In the genomic region with DNA sequence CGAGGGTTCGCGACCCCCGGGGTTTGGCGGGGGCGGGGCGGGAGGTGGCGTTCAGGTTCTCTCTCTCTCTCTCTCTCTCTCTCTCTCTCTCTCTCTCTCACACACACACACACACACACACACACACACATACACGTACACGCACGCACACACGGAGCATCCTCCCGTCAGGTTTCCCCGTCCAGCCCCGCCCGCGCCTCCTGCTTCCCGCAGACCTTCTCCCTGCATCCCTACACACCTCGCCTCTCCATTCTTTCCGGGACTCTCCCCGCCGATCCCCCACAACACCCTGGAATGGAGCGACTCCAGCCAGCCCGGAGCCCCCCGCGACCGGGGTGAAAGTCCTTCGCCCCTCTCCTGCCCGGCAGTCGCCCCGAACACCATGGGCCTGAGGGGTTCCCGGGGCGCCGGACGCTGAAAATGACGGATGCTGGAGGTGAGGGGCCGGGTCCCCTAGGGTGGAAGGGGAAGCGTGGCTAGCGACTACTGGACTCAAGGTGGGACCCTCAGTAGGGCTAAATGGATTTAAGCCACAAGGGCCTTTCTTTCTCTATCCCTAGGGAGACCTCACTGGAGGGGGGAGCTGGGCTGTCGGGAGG, we compare ENCODE assay signal across 9 mouse cellular contexts. TPM values are rescaled to one million over a fixed set of nuclear protein-coding genes. Genes with fewer than 3 reads are reported as not detected.
DNase-seq lines count a peak whose midpoint lies in the region; ATAC-seq and TF ChIP-seq lines count a peak whose summit lies in the region.
"Had no signal": no experiment of that assay in that cellular context is flagged by ENCODE, and none has a peak within 500 bp of the region (broad histone marks: within the 10 kb centered on the region; RNA-seq: fewer than 3 reads in every experiment).

No protein-coding gene starts in this region.

- H3K9me3 ChIP-seq in forebrain, embryonic 16.5 days (ENCODE audit: control insufficient read depth, low read length): no peaks in the 10 kb centered on the region

- peak; percentile 44 for DNase-seq in gastrocnemius, postnatal 10 days
- no peak for DNase-seq in gastrocnemius, postnatal 14 days
- DNase-seq in testis, postnatal 14 days (ENCODE audit: low spot score): no peak
- no peak for DNase-seq in liver, adult 2 months (ENCODE audit: extremely low read depth, low read depth, low spot score)
- peak; percentile 65 for DNase-seq in retina, postnatal 1 day
- DNase-seq in layer of hippocampus, adult 11-12 months (ENCODE audit: low spot score): no peak

- H3K27ac ChIP-seq in testis, adult 2 months (ENCODE audit: control insufficient read depth, insufficient read depth, low read depth, low read length): no peak overlapping the region
- peak overlapping the region; percentile 91 for H3K27ac ChIP-seq in forebrain, embryonic 16.5 days (ENCODE audit: low read length)
- H3K27ac ChIP-seq in liver, adult 2 months (replicated peaks; ENCODE audit: insufficient read depth, low read depth, low read length): no peak overlapping the region

- H3K4me2 ChIP-seq in forebrain, embryonic 16.5 days (ENCODE audit: low read length): peak overlapping the region; percentile 61

- intact Hi-C loops in gastrocnemius, postnatal 14 days (cut with DNase I; ENCODE audit: low total_unique reads): no loop called here

- no peak for TF ChIP-seq POLR2A in testis, adult 2 months (IDR thresholded peaks at IDR 0.05; ENCODE audit: control insufficient read depth, low read depth, low read length)
- no peak for TF ChIP-seq POLR2A in liver, adult 2 months (IDR thresholded peaks at IDR 0.05; ENCODE audit: extremely low read depth, insufficient read depth, low read length)

- no peaks in the 10 kb centered on the region for H3K79me2 ChIP-seq in liver, adult 2 months (ENCODE audit: control insufficient read depth, insufficient read depth, low read length)

- H3K36me3 ChIP-seq in testis, adult 2 months (ENCODE audit: control insufficient read depth, insufficient read depth, low read length): no peaks in the 10 kb centered on the region
- H3K36me3 ChIP-seq in forebrain, embryonic 16.5 days (ENCODE audit: control insufficient read depth, insufficient read depth): no peaks in the 10 kb centered on the region
- no peaks in the 10 kb centered on the region for H3K36me3 ChIP-seq in liver, adult 2 months (ENCODE audit: control insufficient read depth, insufficient read depth, low read length)

- peak overlapping the region; percentile 46 for H3K4me3 ChIP-seq in testis, adult 2 months (ENCODE audit: control insufficient read depth, low read depth, low read length)
- peak overlapping the region; percentile 97 for H3K4me3 ChIP-seq in forebrain, embryonic 16.5 days (replicated peaks; ENCODE audit: low read length)
- peak overlapping the region; percentile 43; the same call in 1 of the 2 replicates for H3K4me3 ChIP-seq in liver, adult 2 months (ENCODE audit: insufficient read depth, low read depth, low read length)

- peaks cover 2% of the 10 kb centered on the region; the same call in 1 of the 2 replicates for H3K27me3 ChIP-seq in testis, adult 2 months (ENCODE audit: control insufficient read depth, insufficient read depth, low read length)
- no peaks in the 10 kb centered on the region for H3K27me3 ChIP-seq in forebrain, embryonic 16.5 days (replicated peaks; ENCODE audit: control insufficient read depth, insufficient read depth, low read length)
- H3K27me3 ChIP-seq in liver, adult 2 months (ENCODE audit: control insufficient read depth, insufficient read depth, low read length): peaks cover 6% of the 10 kb centered on the region; the same call in 1 of the 2 replicates

- H3K9ac ChIP-seq in forebrain, embryonic 16.5 days (replicated peaks; ENCODE audit: low read depth, low read length): peak overlapping the region; percentile 99
- H3K9ac ChIP-seq in liver, adult 2 months (ENCODE audit: low read depth, low read length): no peak overlapping the region

- peaks cover 27% of the 10 kb centered on the region for H3K4me1 ChIP-seq in testis, adult 2 months (ENCODE audit: control insufficient read depth, insufficient read depth, low read length)
- peaks cover 53% of the 10 kb centered on the region for H3K4me1 ChIP-seq in forebrain, embryonic 16.5 days (replicated peaks; ENCODE audit: control insufficient read depth, insufficient read depth, low read length)
- H3K4me1 ChIP-seq in liver, adult 2 months (ENCODE audit: control insufficient read depth, insufficient read depth, low read length): 0 out of 2 replicates have a peak, but pooled peaks cover 3% of the 10 kb centered on the region

- ATAC-seq in forebrain, embryonic 16.5 days: peak; percentile 49

- under 1% methylated on average over 38 of the region's 40 CpGs for WGBS in forebrain, embryonic 16.5 days
- 10% methylated on average over 27 of the region's 40 CpGs for WGBS in liver, adult 2 months

- no peak for TF ChIP-seq CTCF in testis, adult 2 months (IDR thresholded peaks at IDR 0.05; ENCODE audit: control insufficient read depth, insufficient read depth, insufficient replicate concordance, low read depth, low read length)
- no peak for TF ChIP-seq CTCF in liver, adult 2 months (IDR thresholded peaks at IDR 0.05; ENCODE audit: low read depth, low read length)

RNA-seq across cellular contexts. Expression of gene Samd14, which starts 0.6 kb away (rescaled TPM):
- 1 to 10 TPM; 3.5 to 6.1 TPM for total RNA-seq in gastrocnemius, postnatal 10 days (2021)
- total RNA-seq in gastrocnemius, postnatal 14 days (2021): 1 to 10 TPM; 1.7 to 2.2 TPM
- polyA plus RNA-seq in testis, adult 2 months (2012; rRNA removed): 0.67 and 0.75 TPM in 2 replicates
- polyA plus RNA-seq in forebrain, embryonic 16.5 days (2015; fragmentation: Nextera tagmentation; extraction: Ambion mirVana): 123 and 134 TPM in 2 replicates
- 0.13 and 0.18 TPM in 2 replicates for total RNA-seq in liver, adult 2 months (2014; rRNA removed)
- 0.13 and 0.29 TPM in 2 replicates for polyA plus RNA-seq in liver, adult 2 months (2012; rRNA removed)

RNA-seq across cellular contexts. Expression of gene Ppp1r9b, which starts 19.4 kb away (rescaled TPM):
- 10 to 100 TPM; 46.8 to 54.9 TPM for total RNA-seq in gastrocnemius, postnatal 10 days (2021)
- 10 to 100 TPM; 38.7 to 38.8 TPM for total RNA-seq in gastrocnemius, postnatal 14 days (2021)
- polyA plus RNA-seq in testis, adult 2 months (2012; rRNA removed): 14.6 and 15.0 TPM in 2 replicates
- polyA plus RNA-seq in forebrain, embryonic 16.5 days (2015; fragmentation: Nextera tagmentation; extraction: Ambion mirVana): 22.0 and 22.4 TPM in 2 replicates
- total RNA-seq in liver, adult 2 months (2014; rRNA removed): 2.6 and 4.0 TPM in 2 replicates
- 3.5 and 3.6 TPM in 2 replicates for polyA plus RNA-seq in liver, adult 2 months (2012; rRNA removed)

RNA-seq across cellular contexts. Expression of gene Pdk2, which starts 30.9 kb away (rescaled TPM):
- total RNA-seq in gastrocnemius, postnatal 10 days (2021): 100 to 1,000 TPM; 345 to 347 TPM
- total RNA-seq in gastrocnemius, postnatal 14 days (2021): 100 to 1,000 TPM; 330 to 344 TPM
- polyA plus RNA-seq in testis, adult 2 months (2012; rRNA removed): 220 and 229 TPM in 2 replicates
- 27.6 and 29.2 TPM in 2 replicates for polyA plus RNA-seq in forebrain, embryonic 16.5 days (2015; fragmentation: Nextera tagmentation; extraction: Ambion mirVana)
- total RNA-seq in liver, adult 2 months (2014; rRNA removed): 17.7 and 30.9 TPM in 2 replicates
- polyA plus RNA-seq in liver, adult 2 months (2012; rRNA removed): 101 and 125 TPM in 2 replicates

RNA-seq across cellular contexts. Expression of gene Sgca, which starts 34.1 kb away (rescaled TPM):
- total RNA-seq in gastrocnemius, postnatal 10 days (2021): 100 to 1,000 TPM; 185 to 194 TPM
- 100 to 1,000 TPM; 201 to 224 TPM for total RNA-seq in gastrocnemius, postnatal 14 days (2021)
- 27.5 and 33.7 TPM in 2 replicates for polyA plus RNA-seq in testis, adult 2 months (2012; rRNA removed)
- polyA plus RNA-seq in forebrain, embryonic 16.5 days (2015; fragmentation: Nextera tagmentation; extraction: Ambion mirVana): 0.19 and 0.58 TPM in 2 replicates
- total RNA-seq in liver, adult 2 months (2014; rRNA removed): 0.09 TPM in 1 of 2 replicates, not detected in the other
- polyA plus RNA-seq in liver, adult 2 months (2012; rRNA removed): not detected in 2 replicates
- total RNA-seq: hematopoietic stem cell, adult 5-6 weeks had no signal

RNA-seq across cellular contexts. Expression of gene Hils1, which starts 42.8 kb away (rescaled TPM):
- total RNA-seq in gastrocnemius, postnatal 10 days (2021): not detected
- total RNA-seq in gastrocnemius, postnatal 14 days (2021): not detected
- polyA plus RNA-seq in testis, adult 2 months (2012; rRNA removed): 1,028 and 1,102 TPM in 2 replicates
- polyA plus RNA-seq in forebrain, embryonic 16.5 days (2015; fragmentation: Nextera tagmentation; extraction: Ambion mirVana): not detected in 2 replicates
- not detected in 2 replicates for total RNA-seq in liver, adult 2 months (2014; rRNA removed)
- 0.19 TPM in 1 of 2 replicates, not detected in the other for polyA plus RNA-seq in liver, adult 2 months (2012; rRNA removed)
- total RNA-seq: hematopoietic stem cell, adult 5-6 weeks had no signal

Comparison
In these comparisons a context has a peak if more than half of its experiments do, and no peak if none do; other contexts are left out.
1. DNase-seq: peak in gastrocnemius, postnatal 10 days (single experiment) and retina, postnatal 1 day (single experiment); none in gastrocnemius, postnatal 14 days (single experiment), testis, postnatal 14 days (single experiment), liver, adult 2 months (single experiment) and layer of hippocampus, adult 11-12 months (single experiment).
2. H3K4me3 ChIP-seq: peak in every context shown above with its lines; median percentile 97 in forebrain, embryonic 16.5 days; 46 in testis, adult 2 months; 43 in liver, adult 2 months.
3. RNA of gene Pdk2, which starts 30.9 kb away (total RNA-seq): 345 to 347 TPM in gastrocnemius, postnatal 10 days and 330 to 344 TPM in gastrocnemius, postnatal 14 days; 17.7 to 30.9 TPM in liver, adult 2 months; every median in the first group is over 10 times any median in the second.